Mouse (Mus musculus): ENCODE results near the gene Idh2.

GRCm38 (mm10) chr7:80085970-80086715 is 29.0 kb downstream of the Idh2 start:
- TF ChIP-seq CTCF (IDR thresholded peaks at IDR 0.05; ENCODE audit: low read depth): no peak
- 0 out of 2 replicates have a peak, but pooled peaks have one; percentile 21 for TF ChIP-seq EP300 (IDR thresholded peaks at IDR 0.05; ENCODE audit: low read depth)
